Mouse (Mus musculus) intestine, embryonic 14.5 days (tissue): ENCODE measurements around the gene Acap2. TPM values are rescaled to one million over a fixed set of nuclear protein-coding genes. Genes with fewer than 3 reads are reported as not detected.
A peak's percentile ranks its signal among the peaks of the same experiment; 100 is the strongest.

Experiments used
- ATAC-seq: fragments of 200-750 bp; cut with Nextera tagmentation; replicated peaks from 2 replicates; pipeline ENCODE4 v1.8.0; 2017; ENCODE audit warnings: low read depth, moderate number of reproducible peaks, moderate TSS enrichment, moderate library complexity; ENCODE audit not compliant: low FRiP score, low TSS enrichment
- DNase-seq: peaks from one replicate; pipeline ENCODE4 v3.0.0-alpha.2; 2018; ENCODE audit warnings: low spot score
- H3K27ac ChIP-seq: fragments of 300-500 bp; sonication (generic); 2 replicates; pipeline ENCODE4 v1.5.1; 2014; ENCODE audit warnings: low read depth, mild to moderate bottlenecking, control low read depth
- H3K27me3 ChIP-seq: fragments of 300-500 bp; sonication (generic); replicated peaks from 2 replicates; pipeline ENCODE4 v1.6.1; 2014; ENCODE audit warnings: low read length, control low read depth; ENCODE audit not compliant: control insufficient read depth, insufficient read depth
- H3K36me3 ChIP-seq: fragments of 300-500 bp; sonication (generic); 2 replicates; pipeline ENCODE4 v1.6.1; 2014; ENCODE audit warnings: low read length, control low read depth; ENCODE audit not compliant: control insufficient read depth, insufficient read depth
- H3K4me1 ChIP-seq: fragments of 300-500 bp; sonication (generic); replicated peaks from 2 replicates; pipeline ENCODE4 v1.6.1; 2014; ENCODE audit warnings: low read length, control low read depth, mixed read lengths; ENCODE audit not compliant: control insufficient read depth, insufficient read depth
- H3K4me2 ChIP-seq: fragments of 300-500 bp; sonication (generic); 2 replicates; pipeline ENCODE4 v1.6.1; 2014; ENCODE audit warnings: low read length
- H3K4me3 ChIP-seq: fragments of 300-500 bp; sonication (generic); 2 replicates; pipeline ENCODE4 v1.5.1; 2014; ENCODE audit warnings: low read depth, low read length, control low read depth, mixed read lengths
- H3K9ac ChIP-seq: fragments of 300-500 bp; sonication (generic); 2 replicates; pipeline ENCODE4 v1.6.1; 2014; ENCODE audit warnings: mild to moderate bottlenecking, low read length
- H3K9me3 ChIP-seq: fragments of 300-500 bp; sonication (generic); 2 replicates; pipeline ENCODE4 v1.6.1; 2016; ENCODE audit warnings: low read length, control low read depth; ENCODE audit not compliant: control insufficient read depth
- WGBS: fragments of 180-500 bp; shearing (Covaris S2); extraction: QIAGEN DNeasy Blood & Tissue Kit; methylation state at CpG from one replicate; pipeline ENCODE4 v1.1.7; 2014; 5-methylcytosine and 5-hydroxymethylcytosine counted together
- polyA plus RNA-seq: library from polyadenylated mRNA; unstranded; fragments of >200 nt; fragmentation: Nextera tagmentation; extraction: Ambion mirVana; gene quantifications from 2 replicates; pipeline ENCODE4 v1.2.1, GENCODE M21; 2014

Acap2 gene
- polyA plus RNA-seq, 1 experiment from 2014 or later, result 24.6 TPM

- ATAC-seq (peak; percentile 48), DNase-seq (peak; percentile 83)
- WGBS, result under 1% methylated on average over 56 of the region's 56 CpGs
- Histone ChIP-seq H3K4me1 (peaks cover 11% of the 10 kb centered on the region), H3K27ac (peak overlapping the region; percentile 92), H3K36me3 (no peaks in the 10 kb centered on the region), H3K4me3 (peak overlapping the region; percentile 81), H3K4me2 (peak overlapping the region; percentile 75), H3K9ac (peak overlapping the region; percentile 88), H3K9me3 (no peaks in the 10 kb centered on the region), H3K27me3 (no peaks in the 10 kb centered on the region)
Observed at GRCm38 (mm10) chr16:31199926-31200789, 887 bp downstream of the Acap2 start.

DNA sequence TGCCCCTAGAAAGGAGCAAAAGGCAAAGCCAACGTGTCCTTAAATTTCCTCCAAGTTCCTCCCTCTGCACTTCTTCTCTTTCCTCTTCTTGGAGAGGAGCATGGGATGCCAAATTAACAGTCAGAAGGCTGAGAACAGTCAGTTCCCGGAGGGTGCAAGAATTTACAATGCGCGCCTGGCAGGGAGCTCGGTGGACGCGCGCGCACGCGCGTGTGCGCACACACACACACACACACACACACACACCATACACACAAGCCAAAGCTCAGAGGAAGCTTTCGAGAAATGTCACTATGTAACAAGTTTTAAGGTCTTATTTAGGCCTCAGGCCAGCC lies 1.5 kb downstream of the Acap2 start:
- no peak for DNase-seq
- peak overlapping the region; percentile 75 for H3K4me2 ChIP-seq
- H3K27me3 ChIP-seq, result no peaks in the 10 kb centered on the region
- no peak for ATAC-seq
- H3K4me3 ChIP-seq, result peak overlapping the region; percentile 81
- H3K4me1 ChIP-seq, result peaks cover 16% of the 10 kb centered on the region
- H3K9ac ChIP-seq, result peak overlapping the region; percentile 88
- H3K36me3 ChIP-seq, result no peaks in the 10 kb centered on the region
- H3K27ac ChIP-seq, result peak overlapping the region; percentile 92
- no peaks in the 10 kb centered on the region for H3K9me3 ChIP-seq
- 2% methylated on average over 14 of the region's 14 CpGs for WGBS

GRCm38 (mm10) chr16:31196971-31197370 lies 4.1 kb downstream of the Acap2 start:
- H3K27me3 ChIP-seq, result no peaks in the 10 kb centered on the region
- ATAC-seq (no peak), DNase-seq (no peak)
- H3K9ac ChIP-seq, result no peak overlapping the region
- no peaks in the 10 kb centered on the region for H3K9me3 ChIP-seq
- H3K4me3 ChIP-seq, result no peak overlapping the region
- peaks cover 34% of the 10 kb centered on the region for H3K4me1 ChIP-seq
- H3K4me2 ChIP-seq, result no peak overlapping the region
- no peak overlapping the region for H3K27ac ChIP-seq
- 49% methylated on average over 3 of the region's 3 CpGs for WGBS
- no peaks in the 10 kb centered on the region for H3K36me3 ChIP-seq

DNA sequence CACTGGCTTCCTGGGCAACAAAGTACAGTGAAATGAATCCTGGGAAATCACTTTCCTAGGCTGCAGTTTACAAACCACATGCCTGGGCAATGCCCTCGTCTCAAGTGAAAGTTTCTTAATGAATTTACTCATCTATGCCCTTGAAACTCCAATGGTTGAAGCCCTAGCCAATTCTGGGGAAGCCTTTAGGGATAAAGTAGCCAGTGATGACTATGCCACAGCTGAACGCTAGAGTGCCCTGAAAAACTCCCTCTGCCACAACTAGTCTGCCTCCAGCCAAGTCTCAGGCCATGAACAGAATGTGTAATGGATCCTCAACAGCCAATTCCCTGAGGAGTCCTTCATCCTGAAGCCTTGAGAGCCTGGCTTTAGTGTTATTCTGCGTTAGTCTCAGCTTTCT lies 8.5 kb downstream of the Acap2 start:
- Histone ChIP-seq H3K36me3 (no peaks in the 10 kb centered on the region), H3K9ac (no peak overlapping the region), H3K9me3 (no peaks in the 10 kb centered on the region), H3K4me2 (no peak overlapping the region), H3K4me1 (peaks cover 34% of the 10 kb centered on the region), H3K27me3 (no peaks in the 10 kb centered on the region), H3K27ac (peak overlapping the region; percentile 64; the same call in 1 of the 2 replicates), H3K4me3 (no peak overlapping the region)
- DNase-seq (no peak), ATAC-seq (no peak)
- 62% methylated on average over 3 of the region's 3 CpGs for WGBS

DNA sequence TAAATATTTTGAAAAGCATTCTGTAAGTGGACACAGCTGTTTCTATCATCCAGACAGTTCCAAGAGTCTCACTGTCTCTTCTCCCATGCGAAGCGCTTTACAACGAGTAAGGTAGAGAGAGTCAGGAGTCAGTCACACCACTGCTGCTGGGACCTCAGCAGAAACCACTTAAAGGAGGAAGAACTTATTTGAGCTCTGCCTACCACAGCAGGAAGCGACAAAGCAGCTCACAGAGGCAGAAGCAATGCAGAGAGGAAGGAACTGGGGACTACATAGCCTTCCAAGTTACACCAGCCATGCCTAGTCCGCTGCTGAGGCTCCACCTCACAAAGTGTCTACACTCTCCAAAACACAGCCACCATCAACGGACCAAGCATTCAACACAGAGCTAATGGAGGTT lies 9.2 kb downstream of the Acap2 start:
- Histone ChIP-seq H3K36me3 (no peaks in the 10 kb centered on the region), H3K9ac (no peak overlapping the region), H3K4me3 (no peak overlapping the region), H3K27ac (peak overlapping the region; percentile 64), H3K9me3 (no peaks in the 10 kb centered on the region), H3K4me2 (0 out of 2 replicates have a peak overlapping the region, but pooled peaks have one; percentile 14), H3K4me1 (peaks cover 34% of the 10 kb centered on the region), H3K27me3 (no peaks in the 10 kb centered on the region)
- DNase-seq (no peak), ATAC-seq (0 out of 2 replicates have a peak, but pooled peaks have one; percentile 34)
- 22% methylated on average over 6 of the region's 6 CpGs for WGBS

DNA sequence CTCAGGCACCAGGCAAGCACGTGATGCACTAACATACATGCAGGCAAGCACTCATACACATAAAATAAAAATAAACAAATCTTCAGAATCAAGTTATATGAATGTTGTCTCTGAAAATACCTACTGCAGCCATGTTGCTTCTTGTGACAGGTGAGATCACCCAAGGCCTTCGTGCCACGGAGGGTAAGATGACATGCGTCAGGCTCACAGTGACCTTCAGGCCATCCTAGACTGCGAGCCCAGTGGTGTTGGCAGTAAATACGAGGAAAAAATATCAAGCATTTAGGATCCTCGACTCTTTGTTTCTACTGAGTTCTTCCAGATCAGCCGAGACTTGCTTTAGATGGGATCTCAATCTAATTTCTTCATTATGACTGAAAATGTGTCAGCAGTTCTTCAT lies 10.6 kb downstream of the Acap2 start:
- H3K4me2 ChIP-seq, result no peak overlapping the region
- H3K27me3 ChIP-seq, result no peaks in the 10 kb centered on the region
- no peak overlapping the region for H3K27ac ChIP-seq
- ATAC-seq (no peak), DNase-seq (no peak)
- 91% methylated on average over 8 of the region's 8 CpGs for WGBS
- peaks cover 38% of the 10 kb centered on the region for H3K4me1 ChIP-seq
- H3K9ac ChIP-seq, result no peak overlapping the region
- H3K4me3 ChIP-seq, result no peak overlapping the region
- no peaks in the 10 kb centered on the region for H3K36me3 ChIP-seq
- no peaks in the 10 kb centered on the region for H3K9me3 ChIP-seq

- no peak for ATAC-seq
- Histone ChIP-seq H3K36me3 (no peaks in the 10 kb centered on the region), H3K27ac (no peak overlapping the region), H3K9me3 (no peaks in the 10 kb centered on the region), H3K4me3 (no peak overlapping the region), H3K4me2 (no peak overlapping the region), H3K9ac (no peak overlapping the region), H3K27me3 (no peaks in the 10 kb centered on the region), H3K4me1 (peaks cover 36% of the 10 kb centered on the region)
- WGBS, result 83% methylated on average over 5 of the region's 5 CpGs
- no peak for DNase-seq
Observed at GRCm38 (mm10) chr16:31189291-31189690, 11.8 kb downstream of the Acap2 start.

DNA sequence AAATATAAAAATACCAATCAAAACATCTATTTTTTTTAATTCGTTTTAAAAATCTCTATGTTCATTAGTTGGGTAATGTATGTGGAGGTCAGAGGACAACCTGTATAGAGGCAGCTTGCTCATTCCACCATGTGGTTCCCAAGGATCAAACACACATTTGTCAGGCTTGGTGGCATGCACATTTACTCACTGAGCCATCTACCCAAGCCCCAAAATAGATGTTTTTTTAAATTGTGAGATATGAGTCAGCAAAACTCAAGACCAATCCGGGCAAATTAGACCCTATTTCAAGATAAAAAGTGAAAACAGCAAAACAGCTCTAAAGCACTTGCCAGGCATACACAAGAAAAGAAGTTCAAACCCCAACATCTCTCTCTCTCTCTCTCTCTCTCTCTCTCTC lies 12.2 kb downstream of the Acap2 start:
- Histone ChIP-seq H3K27ac (no peak overlapping the region), H3K4me1 (peaks cover 36% of the 10 kb centered on the region), H3K9me3 (no peaks in the 10 kb centered on the region), H3K4me2 (no peak overlapping the region), H3K4me3 (no peak overlapping the region), H3K9ac (no peak overlapping the region), H3K36me3 (no peaks in the 10 kb centered on the region), H3K27me3 (no peaks in the 10 kb centered on the region)
- no peak for ATAC-seq
- no peak for DNase-seq
- WGBS, result 73% methylated on average over 2 of the region's 2 CpGs

DNA sequence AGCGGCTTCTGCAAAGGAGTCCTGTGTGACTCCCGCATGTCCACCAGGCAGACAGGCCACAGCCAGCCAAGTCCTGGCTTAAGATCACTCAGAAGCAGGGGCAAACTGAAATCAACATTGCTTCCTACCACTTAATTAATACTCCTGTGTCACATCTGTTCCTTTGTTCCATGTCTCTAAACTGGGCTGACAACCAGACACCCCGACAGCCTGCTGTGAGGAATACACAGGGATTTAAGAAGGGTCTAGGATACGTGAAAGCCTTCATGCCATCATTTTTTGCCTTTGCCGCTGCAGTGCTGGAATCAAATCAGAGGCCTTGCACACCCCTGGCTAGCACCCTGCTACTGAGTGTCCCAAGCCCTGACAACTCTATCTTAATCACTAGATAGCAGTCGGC lies 12.8 kb downstream of the Acap2 start:
- Histone ChIP-seq H3K4me3 (no peak overlapping the region), H3K9ac (no peak overlapping the region), H3K4me1 (peaks cover 39% of the 10 kb centered on the region), H3K9me3 (no peaks in the 10 kb centered on the region), H3K36me3 (no peaks in the 10 kb centered on the region), H3K27ac (no peak overlapping the region), H3K4me2 (no peak overlapping the region), H3K27me3 (no peaks in the 10 kb centered on the region)
- DNase-seq (no peak), ATAC-seq (no peak)
- whole genome bisulfite sequencing, result 57% methylated on average over 6 of the region's 6 CpGs
